Mouse (Mus musculus) lung, adult 2 months (tissue): ENCODE measurements around the gene Rtn4r.

Experiments used
- CTCF ChIP-seq: fragments of 200-500 bp; IDR thresholded peaks from 2 replicates; pipeline ENCODE4 v1.5.1; 2011; ENCODE audit warnings: mild to moderate bottlenecking, low read length, control low read depth; ENCODE audit not compliant: insufficient read depth
- POLR2A ChIP-seq: fragments of 200-500 bp; IDR thresholded peaks from 2 replicates; pipeline ENCODE4 v1.6.1; 2011; ENCODE audit warnings: low read depth, mild to moderate bottlenecking, control low read depth, low read length, borderline replicate concordance; ENCODE audit errors: extremely low read depth

DNA sequence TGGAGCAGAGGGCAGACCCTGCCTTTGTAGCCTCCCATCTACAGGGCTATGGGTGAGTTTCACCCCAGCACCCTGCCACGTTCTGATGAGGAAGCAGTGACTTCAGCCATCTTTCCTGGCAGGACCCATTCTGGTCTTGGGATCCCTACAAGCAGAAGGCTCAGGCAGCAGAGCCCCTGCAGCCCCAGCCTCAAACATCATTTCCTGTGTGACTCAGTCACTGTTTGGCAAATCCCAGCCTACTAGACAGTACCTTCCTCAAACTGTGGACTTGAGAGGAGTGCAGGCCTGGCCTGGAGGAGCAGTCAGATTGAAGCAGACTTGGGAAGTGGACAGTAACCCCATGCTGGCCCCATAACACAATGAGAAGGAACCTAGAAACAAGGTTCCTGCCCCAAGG is 33.7 kb downstream of the Rtn4r start:
- TF ChIP-seq CTCF (no peak), POLR2A (no peak)
